Mouse (Mus musculus): ENCODE data around the gene Olfr434.

DNA sequence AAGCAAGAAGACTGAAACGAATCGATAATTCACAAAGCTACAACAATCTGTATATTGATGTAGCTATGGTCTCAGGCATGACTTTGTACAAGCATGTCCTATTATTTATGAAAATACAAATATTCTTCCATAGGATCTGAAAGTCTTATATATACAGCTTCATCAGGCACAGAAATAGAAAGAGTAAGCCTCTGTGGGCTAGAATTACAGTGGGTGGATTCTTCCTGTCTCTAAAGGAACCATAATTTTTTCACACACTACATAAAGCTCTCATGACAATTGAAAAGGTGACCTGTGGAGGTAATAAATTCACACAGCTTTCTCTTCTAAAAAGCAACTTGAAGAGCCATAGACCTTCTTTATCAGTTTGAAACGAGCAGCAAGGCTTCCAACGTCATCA lies 41.0 kb upstream of the Olfr434 start, which contains the start of gene Olfr13:
- TF ChIP-seq CTCF (IDR thresholded peaks at IDR 0.05; ENCODE audit: low read depth, low read length) (no peak), EP300 (IDR thresholded peaks at IDR 0.05; ENCODE audit: insufficient read depth, low read depth, low read length) (no peak)
